ENCODE assay signal across 9 mouse cellular contexts in the genomic region with DNA sequence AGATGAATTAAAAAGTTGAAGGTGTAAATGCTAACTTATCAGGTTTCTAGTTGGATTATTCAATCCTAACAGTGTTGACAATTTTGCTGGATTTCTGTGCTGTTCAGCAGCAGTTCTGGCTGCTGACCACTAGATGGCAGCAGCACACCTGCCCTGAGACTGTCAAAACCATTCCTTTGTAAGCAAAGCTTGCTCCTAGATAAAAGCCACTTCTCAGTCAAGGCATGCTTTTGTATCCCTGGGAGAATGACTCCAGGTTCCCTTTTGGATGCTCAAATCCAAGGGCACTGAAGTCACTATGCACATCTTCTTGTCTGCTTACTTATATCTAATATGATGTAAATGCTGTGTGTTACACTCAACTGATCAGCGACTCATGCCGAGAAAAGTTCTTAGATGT. TPM values are rescaled to one million over a fixed set of nuclear protein-coding genes. Genes with fewer than 3 reads are reported as not detected.
DNase-seq lines count a peak whose midpoint lies in the region; ATAC-seq and TF ChIP-seq lines count a peak whose summit lies in the region.
"Had no signal": no experiment of that assay in that cellular context is flagged by ENCODE, and none has a peak within 500 bp of the region (broad histone marks: within the 10 kb centered on the region; RNA-seq: fewer than 3 reads in every experiment).

No protein-coding gene starts in this region.

- TF ChIP-seq POLR2A in bone marrow macrophage, adult 2 months (IDR thresholded peaks at IDR 0.05; ENCODE audit: borderline replicate concordance, low read depth, low read length), result no peak

- 0 out of 2 replicates have a peak overlapping the region, but pooled peaks have one; percentile 6 for H3K27ac ChIP-seq in bone marrow macrophage, adult 2 months (ENCODE audit: insufficient read depth, low read depth, low read length)
- no peak overlapping the region for H3K27ac ChIP-seq in liver, embryonic 12.5 days

- peak; percentile 88 for TF ChIP-seq CTCF in bone marrow macrophage, adult 2 months (IDR thresholded peaks at IDR 0.05; ENCODE audit: low read depth, low read length)

- no peak overlapping the region for H3K4me2 ChIP-seq in liver, embryonic 12.5 days

- no peak overlapping the region for H3K4me3 ChIP-seq in bone marrow macrophage, adult 2 months (ENCODE audit: insufficient read depth, low read length)
- H3K4me3 ChIP-seq in liver, embryonic 12.5 days, result no peak overlapping the region
- H3K4me3 ChIP-seq: myocyte had no signal

- peaks cover 34% of the 10 kb centered on the region for H3K4me1 ChIP-seq in bone marrow macrophage, adult 2 months (ENCODE audit: control insufficient read depth, insufficient read depth, low read length)
- H3K4me1 ChIP-seq in liver, embryonic 12.5 days, result 0 out of 2 replicates have a peak, but pooled peaks cover 5% of the 10 kb centered on the region

- no peaks in the 10 kb centered on the region for H3K27me3 ChIP-seq in liver, embryonic 12.5 days (replicated peaks)

- peak; percentile 87 for ATAC-seq in erythroblast, adult 5-6 weeks (replicated peaks; ENCODE audit: low FRiP score, poor library complexity, severe bottlenecking)
- ATAC-seq in inflammation-experienced regulatory T-cells, adult 6 months, result peak; percentile 89
- ATAC-seq in liver, embryonic 12.5 days, result peak; percentile 20; the same call in 1 of the 2 replicates

- peak; percentile 57 for DNase-seq in A20 (ENCODE audit: low read depth, low spot score)
- peak; percentile 73 for DNase-seq in CD4-positive, CD25-positive, alpha-beta regulatory T cell, adult 2 months (ENCODE audit: low read depth, low spot score)
- DNase-seq in neural tube, embryonic 10.5 days (ENCODE audit: extremely low spot score, low spot score), result peak; percentile 33
- no peak for DNase-seq in gastrocnemius, adult 8-10 months (ENCODE audit: low spot score in 2 of 2)

- no peak overlapping the region for H3K9ac ChIP-seq in liver, embryonic 12.5 days

- peaks cover 97% of the 10 kb centered on the region for H3K36me3 ChIP-seq in liver, embryonic 12.5 days

- no peaks in the 10 kb centered on the region for H3K9me3 ChIP-seq in liver, embryonic 12.5 days (replicated peaks)

- 94% methylated on average over 2 of the region's 2 CpGs for WGBS in liver, embryonic 12.5 days (ENCODE audit: insufficient replicate concordance)

RNA-seq across cellular contexts. Expression of a gene that starts 20.3 kb away (rescaled TPM):
- polyA plus RNA-seq in bone marrow macrophage, adult 2 months (2012; ENCODE audit: insufficient read depth, insufficient read length, missing spikeins), result 20.5 and 20.6 TPM in 2 replicates
- total RNA-seq in erythroblast, adult 5-6 weeks (2015; ENCODE audit: low replicate concordance), result 9.4 and 14.6 TPM in 2 replicates
- 3.2 and 3.6 TPM in 2 replicates for total RNA-seq in erythroblast, adult 5-6 weeks (2017; ENCODE audit: low replicate concordance)
- 1 to 10 TPM; 2.8 to 5.0 (median 3.8) TPM for polyA plus RNA-seq in inflammation-experienced regulatory T-cells, adult 6 months (2017; shearing (Covaris generic))
- 1.4 and 2.2 TPM in 2 replicates for polyA plus RNA-seq in liver, embryonic 12.5 days (2016; fragmentation: Nextera tagmentation; extraction: Ambion mirVana)
- 10 to 100 TPM; 15.9 to 19.6 (median 16.6) TPM for total RNA-seq in gastrocnemius, adult 8-10 months (2022)

RNA-seq across cellular contexts. Expression of a gene that starts 35.1 kb away (rescaled TPM):
- 14.2 and 14.4 TPM in 2 replicates for polyA plus RNA-seq in bone marrow macrophage, adult 2 months (2012; ENCODE audit: insufficient read depth, insufficient read length, missing spikeins)
- total RNA-seq in erythroblast, adult 5-6 weeks (2015; ENCODE audit: low replicate concordance), result 10.2 and 12.5 TPM in 2 replicates
- 9.6 and 12.3 TPM in 2 replicates for total RNA-seq in erythroblast, adult 5-6 weeks (2017; ENCODE audit: low replicate concordance)
- 1 to 10 TPM; 3.9 to 9.8 (median 6.3) TPM for polyA plus RNA-seq in inflammation-experienced regulatory T-cells, adult 6 months (2017; shearing (Covaris generic))
- polyA plus RNA-seq in liver, embryonic 12.5 days (2016; fragmentation: Nextera tagmentation; extraction: Ambion mirVana), result 43.0 and 43.2 TPM in 2 replicates
- total RNA-seq in gastrocnemius, adult 8-10 months (2022), result under 1 TPM; 0.15 to 0.53 (median 0.35) TPM

RNA-seq across cellular contexts. Expression of a gene that starts 49.0 kb away (rescaled TPM):
- polyA plus RNA-seq in bone marrow macrophage, adult 2 months (2012; ENCODE audit: insufficient read depth, insufficient read length, missing spikeins), result 19.4 and 22.9 TPM in 2 replicates
- 252 and 320 TPM in 2 replicates for total RNA-seq in erythroblast, adult 5-6 weeks (2015; ENCODE audit: low replicate concordance)
- 514 and 775 TPM in 2 replicates for total RNA-seq in erythroblast, adult 5-6 weeks (2017; ENCODE audit: low replicate concordance)
- polyA plus RNA-seq in inflammation-experienced regulatory T-cells, adult 6 months (2017; shearing (Covaris generic)), result 1 to 10 TPM; 6.5 to 8.7 (median 8.4) TPM
- 139 and 143 TPM in 2 replicates for polyA plus RNA-seq in liver, embryonic 12.5 days (2016; fragmentation: Nextera tagmentation; extraction: Ambion mirVana)
- total RNA-seq in gastrocnemius, adult 8-10 months (2022), result 10 to 100 TPM; 30.8 to 41.8 (median 37.9) TPM

Comparison
In these comparisons a context has a peak if more than half of its experiments do, and no peak if none do; other contexts are left out.
1. DNase-seq: peak in A20 (single experiment), CD4-positive, CD25-positive, alpha-beta regulatory T cell, adult 2 months (single experiment) and neural tube, embryonic 10.5 days (single experiment); none in gastrocnemius, adult 8-10 months (0 of 2).
2. ATAC-seq: peak in every context shown above with its lines; median percentile 89 in inflammation-experienced regulatory T-cells, adult 6 months; 87 in erythroblast, adult 5-6 weeks; 20 in liver, embryonic 12.5 days.